Mouse (Mus musculus): ENCODE results near the gene 4931409K22Rik. TPM values are rescaled to one million over a fixed set of nuclear protein-coding genes. Genes with fewer than 3 reads are reported as not detected.
A peak's percentile ranks its signal among the peaks of the same experiment; 100 is the strongest.

Gene 4931409K22Rik
- polyA plus RNA-seq, 1 experiment: not detected

DNA sequence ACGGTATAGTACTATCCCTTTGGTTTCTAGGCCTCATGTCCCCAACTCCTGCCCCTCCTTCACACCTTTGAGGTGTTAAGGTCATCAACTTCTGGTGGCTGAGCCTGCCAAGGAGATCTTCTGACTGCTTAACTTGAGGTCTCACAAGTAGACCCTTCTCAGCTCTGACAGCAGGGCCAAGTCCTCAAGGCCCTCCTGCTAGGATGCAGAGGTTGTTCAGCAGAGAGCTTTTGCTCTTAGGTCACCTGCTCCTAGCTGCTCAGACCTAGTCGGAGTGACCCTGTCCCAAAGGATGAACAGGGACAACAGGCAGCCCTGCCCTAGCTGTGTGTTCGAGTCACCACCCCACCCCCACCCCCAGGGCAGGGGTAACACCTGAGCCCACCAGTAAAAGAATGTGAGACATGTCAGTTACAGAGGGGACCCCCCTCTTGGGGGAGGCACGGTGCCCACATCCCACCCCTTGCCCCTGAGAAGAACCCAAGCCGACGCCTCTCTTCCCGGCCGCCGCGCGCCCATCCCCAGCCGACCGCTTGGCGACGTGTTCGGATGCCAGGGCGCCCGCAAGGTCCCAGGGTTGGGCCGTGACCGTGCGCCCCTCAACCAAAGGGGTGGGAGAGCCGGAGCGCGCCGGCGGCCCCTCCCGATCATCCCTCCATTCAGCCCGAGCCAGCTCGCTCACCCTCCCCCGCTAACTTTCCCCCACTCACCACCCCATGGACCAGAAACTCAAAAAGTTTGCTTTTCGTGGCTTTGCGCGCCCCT is 44.6 kb upstream of the 4931409K22Rik start:
- Histone ChIP-seq H3K36me3 (ENCODE audit: control insufficient read depth, insufficient read depth) (no peaks in the 10 kb centered on the region), H3K27me3 (ENCODE audit: control insufficient read depth, insufficient read depth, insufficient read length) (no peaks in the 10 kb centered on the region), H3K4me3 (peak overlapping the region; percentile 63), H3ac (ENCODE audit: control insufficient read depth, insufficient read length) (peak overlapping the region; percentile 80), H3K79me2 (ENCODE audit: control insufficient read depth, insufficient read depth) (peaks cover 10% of the 10 kb centered on the region), H3K4me2 (ENCODE audit: low read depth) (peak overlapping the region; percentile 95)
- no peak for TF ChIP-seq REST (IDR thresholded peaks at IDR 0.05; ENCODE audit: insufficient read depth, insufficient read length)
- TF ChIP-seq MYOG (IDR thresholded peaks at IDR 0.05; ENCODE audit: control insufficient read depth in 1 of 3, insufficient read depth in 1 of 3, insufficient read length in 2 of 3, low read depth in 2 of 3): peak in 1 of 3 experiments; percentile 43
- peak in 1 of 3 experiments; percentile 21 for TF ChIP-seq MYOD1 (IDR thresholded peaks at IDR 0.05; ENCODE audit: control insufficient read depth in 1 of 3, insufficient read length in 2 of 3, low read depth in 2 of 3)
- peak; percentile 48 for TF ChIP-seq POLR2A (IDR thresholded peaks at IDR 0.05; ENCODE audit: insufficient read length, low read depth)

DNA sequence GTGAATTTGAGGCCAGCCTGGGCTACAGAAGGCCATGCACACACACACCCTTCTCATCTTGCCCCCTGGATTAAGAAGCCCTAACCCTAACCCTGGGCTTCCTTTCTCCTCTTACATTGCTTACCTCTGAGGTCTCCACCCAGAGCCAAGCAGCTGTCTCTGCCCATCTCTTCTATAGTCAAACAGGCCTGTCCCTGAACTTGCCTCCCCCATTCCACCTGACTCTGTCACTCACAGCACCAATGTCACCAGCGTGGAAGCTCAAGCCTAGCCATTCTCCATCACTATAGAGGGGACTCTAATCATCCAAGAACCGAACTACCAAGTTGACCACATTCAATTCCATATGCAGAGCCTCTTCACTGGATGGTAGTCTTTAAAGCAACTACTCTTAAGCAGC is 43.6 kb upstream of the 4931409K22Rik start:
- Histone ChIP-seq H3K27me3 (ENCODE audit: control insufficient read depth, insufficient read depth, insufficient read length) (no peaks in the 10 kb centered on the region), H3K4me3 (peak overlapping the region; percentile 63), H3K36me3 (ENCODE audit: control insufficient read depth, insufficient read depth) (no peaks in the 10 kb centered on the region), H3K79me2 (ENCODE audit: control insufficient read depth, insufficient read depth) (peaks cover 10% of the 10 kb centered on the region), H3K4me2 (ENCODE audit: low read depth) (peak overlapping the region; percentile 95), H3ac (ENCODE audit: control insufficient read depth, insufficient read length) (no peak overlapping the region)
- TF ChIP-seq E2F4 (IDR thresholded peaks at IDR 0.05; ENCODE audit: insufficient read depth): no peak
- peak; percentile 96 for TF ChIP-seq TCF12 (IDR thresholded peaks at IDR 0.05; ENCODE audit: insufficient read depth, poor library complexity, severe bottlenecking)
- TF ChIP-seq POLR2A (IDR thresholded peaks at IDR 0.05; ENCODE audit: insufficient read length, low read depth): peak; percentile 65
- TF ChIP-seq REST (IDR thresholded peaks at IDR 0.05; ENCODE audit: insufficient read depth, insufficient read length): no peak
- peak; percentile 100 for TF ChIP-seq MYOD1 (IDR thresholded peaks at IDR 0.05; ENCODE audit: control insufficient read depth in 1 of 3, insufficient read length in 2 of 3, low read depth in 2 of 3)
- no peak for TF ChIP-seq SRF (IDR thresholded peaks at IDR 0.05; ENCODE audit: control insufficient read depth, insufficient read length, low read depth)
- no peak for TF ChIP-seq CEBPB (IDR thresholded peaks at IDR 0.05; ENCODE audit: insufficient read depth, poor library complexity, severe bottlenecking)
- TF ChIP-seq MYOG (IDR thresholded peaks at IDR 0.05; ENCODE audit: control insufficient read depth in 1 of 3, insufficient read depth in 1 of 3, insufficient read length in 2 of 3, low read depth in 2 of 3): peak in 2 of 3 experiments; percentile 77 to 86
- TF ChIP-seq POLR2AphosphoS2 (IDR thresholded peaks at IDR 0.05; ENCODE audit: insufficient read length, low read depth): peak; percentile 74
- TF ChIP-seq USF1 (IDR thresholded peaks at IDR 0.05; ENCODE audit: low read depth): no peak
- TF ChIP-seq TCF3 (IDR thresholded peaks at IDR 0.05; ENCODE audit: insufficient read length, low read depth): peak; percentile 86
- no peak for TF ChIP-seq MAX (IDR thresholded peaks at IDR 0.05; ENCODE audit: low read depth)

DNA sequence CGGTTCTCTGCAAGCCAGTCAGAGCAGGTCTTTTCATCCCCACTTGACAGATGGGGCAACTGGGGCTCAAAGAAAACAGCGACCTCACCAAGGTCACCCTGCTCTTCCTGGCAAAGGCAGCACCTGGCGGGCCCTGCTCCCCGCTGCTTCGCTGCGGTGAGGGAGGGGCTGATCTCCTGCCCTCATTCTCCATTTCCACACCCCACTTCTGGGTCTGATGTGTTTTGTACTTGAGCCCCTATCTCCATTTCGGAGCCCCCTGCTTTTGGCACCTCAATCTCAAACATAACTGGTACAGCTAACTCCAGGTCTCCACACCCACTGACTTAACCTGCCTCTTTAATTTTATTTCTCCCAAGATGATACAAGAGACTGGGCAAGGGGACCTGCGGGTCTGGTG is 42.5 kb upstream of the 4931409K22Rik start:
- Histone ChIP-seq H3K4me2 (ENCODE audit: low read depth) (peak overlapping the region; percentile 95), H3K4me3 (no peak overlapping the region), H3K36me3 (ENCODE audit: control insufficient read depth, insufficient read depth) (no peaks in the 10 kb centered on the region), H3K27me3 (ENCODE audit: control insufficient read depth, insufficient read depth, insufficient read length) (no peaks in the 10 kb centered on the region), H3K79me2 (ENCODE audit: control insufficient read depth, insufficient read depth) (peaks cover 10% of the 10 kb centered on the region), H3ac (ENCODE audit: control insufficient read depth, insufficient read length) (no peak overlapping the region)
- TF ChIP-seq MYOD1 (IDR thresholded peaks at IDR 0.05; ENCODE audit: control insufficient read depth in 1 of 3, insufficient read length in 2 of 3, low read depth in 2 of 3) (peak in 1 of 3 experiments; percentile 26), REST (IDR thresholded peaks at IDR 0.05; ENCODE audit: insufficient read depth, insufficient read length) (no peak), MAX (IDR thresholded peaks at IDR 0.05; ENCODE audit: low read depth) (no peak), USF1 (IDR thresholded peaks at IDR 0.05; ENCODE audit: low read depth) (no peak)

DNA sequence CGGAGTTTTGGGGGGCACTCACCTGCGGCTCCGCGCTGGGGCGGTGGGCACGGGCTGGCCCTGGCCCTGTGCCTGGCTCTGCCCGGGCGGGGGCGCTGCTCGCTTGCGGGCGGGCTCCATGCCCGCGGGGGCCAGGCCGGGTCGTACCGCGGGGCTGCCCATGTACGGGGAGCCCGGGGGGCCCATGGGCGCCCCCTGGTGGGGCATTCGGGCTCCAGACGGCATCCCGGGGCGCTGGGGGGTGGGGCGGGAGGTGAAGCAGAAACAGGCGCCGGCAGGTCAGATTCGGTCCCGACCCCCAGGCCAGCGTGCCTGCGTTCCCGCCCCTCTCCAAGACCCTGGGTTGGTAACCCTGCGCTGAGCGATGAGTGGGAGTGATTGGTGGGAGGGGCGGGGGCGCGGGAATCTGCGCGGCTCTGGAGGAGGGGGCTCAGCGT is 42.0 kb upstream of the 4931409K22Rik start:
- H3K27me3 ChIP-seq (ENCODE audit: control insufficient read depth, insufficient read depth, insufficient read length): no peaks in the 10 kb centered on the region
- peak overlapping the region; percentile 15 for H3K4me3 ChIP-seq
- peak in 1 of 3 experiments; percentile 16 for TF ChIP-seq MYOD1 (IDR thresholded peaks at IDR 0.05; ENCODE audit: control insufficient read depth in 1 of 3, insufficient read length in 2 of 3, low read depth in 2 of 3)
- TF ChIP-seq MAX (IDR thresholded peaks at IDR 0.05; ENCODE audit: low read depth): no peak
- H3K4me2 ChIP-seq (ENCODE audit: low read depth): peak overlapping the region; percentile 95
- peak overlapping the region; percentile 25 for H3ac ChIP-seq (ENCODE audit: control insufficient read depth, insufficient read length)
- no peaks in the 10 kb centered on the region for H3K36me3 ChIP-seq (ENCODE audit: control insufficient read depth, insufficient read depth)
- peaks cover 10% of the 10 kb centered on the region for H3K79me2 ChIP-seq (ENCODE audit: control insufficient read depth, insufficient read depth)

DNA sequence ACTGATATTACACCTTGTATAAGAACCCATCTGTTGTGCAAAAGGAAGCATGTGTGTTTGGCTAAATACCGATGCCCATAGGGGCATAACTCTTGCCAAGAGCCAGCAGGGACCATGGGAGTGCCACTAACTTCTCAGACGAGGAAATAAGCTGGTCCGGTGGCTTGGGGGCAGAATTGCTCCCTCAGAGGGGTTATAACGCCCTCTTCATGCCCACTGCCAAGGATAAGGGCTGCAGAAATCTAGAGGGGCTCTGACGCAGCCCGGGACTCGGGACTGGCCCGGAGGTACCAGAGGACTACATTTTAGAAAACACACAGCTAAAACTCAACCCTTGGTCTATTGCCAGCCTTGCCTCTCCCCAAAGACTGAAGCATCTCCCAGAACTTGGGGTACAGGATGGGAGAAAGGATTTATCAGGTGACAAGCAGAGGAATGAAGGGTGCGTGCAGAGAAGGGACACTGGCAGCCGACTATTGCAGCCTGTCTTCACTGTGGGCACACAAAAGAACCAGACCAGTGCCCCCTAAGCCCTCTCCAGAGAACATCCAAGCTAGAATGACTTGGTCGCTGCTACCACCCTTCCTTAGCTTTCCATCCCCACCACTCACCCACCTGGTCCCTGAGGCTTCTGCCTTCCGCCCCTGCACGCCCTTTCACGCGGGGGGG is 41.4 kb upstream of the 4931409K22Rik start:
- peak; percentile 65 for TF ChIP-seq POLR2AphosphoS2 (IDR thresholded peaks at IDR 0.05; ENCODE audit: insufficient read length, low read depth)
- no peak for TF ChIP-seq TCF12 (IDR thresholded peaks at IDR 0.05; ENCODE audit: insufficient read depth, poor library complexity, severe bottlenecking)
- Histone ChIP-seq H3K79me2 (ENCODE audit: control insufficient read depth, insufficient read depth) (peaks cover 10% of the 10 kb centered on the region), H3ac (ENCODE audit: control insufficient read depth, insufficient read length) (peak overlapping the region; percentile 25), H3K27me3 (ENCODE audit: control insufficient read depth, insufficient read depth, insufficient read length) (no peaks in the 10 kb centered on the region), H3K4me2 (ENCODE audit: low read depth) (peak overlapping the region; percentile 95), H3K36me3 (ENCODE audit: control insufficient read depth, insufficient read depth) (no peaks in the 10 kb centered on the region), H3K4me3 (peak overlapping the region; percentile 15)
